Mouse (Mus musculus): ENCODE measurements around the gene Cyp2a5. TPM values are rescaled to one million over a fixed set of nuclear protein-coding genes. Genes with fewer than 3 reads are reported as not detected.
"Not testable (repeated sequence)": the region's sequence is repeated elsewhere in the genome, so short reads cannot be mapped to it uniquely, and the experiment has no call there.

The Cyp2a5 gene
- polyA plus RNA-seq (2015; fragmentation: Nextera tagmentation; extraction: Ambion mirVana), result 0.90 and 1.2 TPM in 2 replicates

DNA sequence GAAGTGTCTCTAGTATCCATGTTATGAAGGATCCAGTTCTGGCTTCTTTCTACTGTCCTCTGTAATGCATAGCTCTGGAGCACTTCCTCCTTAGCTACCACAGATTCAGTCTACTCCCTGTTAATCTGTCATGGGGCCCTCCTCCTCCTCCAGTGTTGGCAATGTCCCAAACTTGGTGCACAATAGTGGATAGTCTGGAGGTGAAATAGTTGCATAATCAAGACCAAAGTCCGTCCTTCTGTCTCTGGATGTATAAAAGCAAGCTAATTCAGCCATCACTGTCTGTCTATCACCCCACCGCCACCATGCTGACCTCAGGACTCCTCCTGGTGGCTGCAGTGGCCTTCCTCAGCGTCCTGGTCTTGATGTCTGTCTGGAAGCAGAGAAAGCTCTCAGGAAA is at the start of gene Cyp2a5:
TSS of gene Cyp2a5 (plus strand) at position 247 of the 400 bp plus-strand sequence.
- H3K9me3 ChIP-seq (ENCODE audit: control insufficient read depth, low read length); H3K27ac ChIP-seq (ENCODE audit: low read depth, low read length); H3K4me1 ChIP-seq (ENCODE audit: control insufficient read depth, insufficient read depth, low read depth, low read length); H3K4me2 ChIP-seq (ENCODE audit: low read length); H3K36me3 ChIP-seq (ENCODE audit: control insufficient read depth, insufficient read depth, low read length); H3K27me3 ChIP-seq (replicated peaks; ENCODE audit: control insufficient read depth, insufficient read depth, low read length); H3K4me3 ChIP-seq (ENCODE audit: low read length); ATAC-seq; H3K9ac ChIP-seq (ENCODE audit: low read depth, low read length): not testable (repeated sequence)
- WGBS, result 72% methylated on average over 3 of the region's 3 CpGs

DNA sequence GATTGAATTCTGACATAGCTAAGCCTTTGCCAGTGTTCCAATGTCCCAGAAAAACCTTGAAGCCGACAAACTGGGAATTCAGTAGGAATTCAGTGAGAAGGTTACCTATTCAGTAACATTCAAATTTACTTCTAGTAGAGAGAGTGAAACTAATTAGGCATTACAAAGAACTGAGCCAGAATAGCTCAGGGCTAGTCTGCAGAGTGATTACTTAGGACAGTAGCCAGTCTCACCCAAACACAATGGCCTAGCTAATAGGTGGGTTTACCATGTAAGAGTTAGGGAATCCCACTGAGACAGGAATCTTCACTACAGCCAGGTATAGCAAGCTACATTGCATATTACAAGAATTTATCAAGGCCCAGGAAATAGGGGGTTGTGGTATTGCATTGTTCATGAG is 49.1 kb upstream of the Cyp2a5 start:
- ATAC-seq; H3K4me2 ChIP-seq (ENCODE audit: low read length); H3K9ac ChIP-seq (ENCODE audit: low read depth, low read length); H3K4me3 ChIP-seq (ENCODE audit: low read length); H3K9me3 ChIP-seq (ENCODE audit: control insufficient read depth, low read length); H3K4me1 ChIP-seq (ENCODE audit: control insufficient read depth, insufficient read depth, low read depth, low read length); H3K27me3 ChIP-seq (replicated peaks; ENCODE audit: control insufficient read depth, insufficient read depth, low read length); H3K27ac ChIP-seq (ENCODE audit: low read depth, low read length); H3K36me3 ChIP-seq (ENCODE audit: control insufficient read depth, insufficient read depth, low read length): not testable (repeated sequence)
- 47% methylated on average over 1 of the region's 1 CpGs for WGBS

DNA sequence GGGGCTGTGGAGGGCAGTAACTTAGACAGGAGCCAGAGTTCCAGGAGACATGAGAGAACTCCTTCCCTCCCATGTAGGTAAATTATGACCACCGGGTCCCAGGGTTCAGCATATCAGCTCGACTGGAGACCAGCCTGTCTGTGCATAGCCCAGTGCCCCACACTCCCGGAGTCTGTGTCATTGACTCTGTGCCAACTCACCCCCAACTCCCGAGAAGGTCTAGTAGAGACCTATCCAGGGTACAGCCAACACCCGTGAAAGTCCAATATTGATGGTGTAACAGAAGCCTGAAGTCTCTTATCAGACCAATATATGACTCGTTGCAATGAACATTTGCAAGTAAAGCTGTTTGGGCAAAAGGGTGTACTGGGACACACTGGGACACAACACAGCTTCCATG is 45.1 kb upstream of the Cyp2a5 start:
- H3K4me3 ChIP-seq (ENCODE audit: low read length), result no peak overlapping the region
- no peak for ATAC-seq
- peaks cover 2% of the 10 kb centered on the region; the same call in 1 of the 2 replicates for H3K9me3 ChIP-seq (ENCODE audit: control insufficient read depth, low read length)
- H3K36me3 ChIP-seq (ENCODE audit: control insufficient read depth, insufficient read depth, low read length), result no peaks in the 10 kb centered on the region
- no peak overlapping the region for H3K9ac ChIP-seq (ENCODE audit: low read depth, low read length)
- H3K4me2 ChIP-seq (ENCODE audit: low read length), result no peak overlapping the region
- H3K27ac ChIP-seq (ENCODE audit: low read depth, low read length), result no peak overlapping the region
- no peaks in the 10 kb centered on the region for H3K27me3 ChIP-seq (replicated peaks; ENCODE audit: control insufficient read depth, insufficient read depth, low read length)
- H3K4me1 ChIP-seq (ENCODE audit: control insufficient read depth, insufficient read depth, low read depth, low read length), result no peaks in the 10 kb centered on the region
- WGBS, result 81% methylated on average over 6 of the region's 6 CpGs

DNA sequence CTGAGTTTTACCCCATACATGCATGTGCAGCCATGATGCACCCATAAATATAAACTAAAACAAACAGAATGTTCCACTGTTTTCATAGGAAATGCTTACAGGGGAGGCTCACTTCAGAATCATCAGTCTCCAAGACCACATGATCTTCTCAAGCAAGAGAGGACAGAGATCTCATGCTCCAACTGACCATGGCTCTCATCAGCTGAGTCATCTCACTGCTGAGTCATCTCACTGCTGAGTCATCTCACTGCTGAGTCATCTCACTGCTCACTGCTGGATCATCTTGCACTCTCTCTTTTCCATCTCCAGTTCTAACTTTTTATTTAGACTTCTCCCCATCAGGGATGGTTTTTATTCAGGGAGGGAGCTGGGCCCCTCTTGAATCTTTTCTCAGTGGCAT is 35.0 kb upstream of the Cyp2a5 start:
- no peaks in the 10 kb centered on the region for H3K9me3 ChIP-seq (ENCODE audit: control insufficient read depth, low read length)
- no peak overlapping the region for H3K4me2 ChIP-seq (ENCODE audit: low read length)
- H3K9ac ChIP-seq (ENCODE audit: low read depth, low read length), result no peak overlapping the region
- no peaks in the 10 kb centered on the region for H3K4me1 ChIP-seq (ENCODE audit: control insufficient read depth, insufficient read depth, low read depth, low read length)
- no peak overlapping the region for H3K4me3 ChIP-seq (ENCODE audit: low read length)
- ATAC-seq, result no peak
- no peaks in the 10 kb centered on the region for H3K27me3 ChIP-seq (replicated peaks; ENCODE audit: control insufficient read depth, insufficient read depth, low read length)
- H3K36me3 ChIP-seq (ENCODE audit: control insufficient read depth, insufficient read depth, low read length), result no peaks in the 10 kb centered on the region
- no peak overlapping the region for H3K27ac ChIP-seq (ENCODE audit: low read depth, low read length)

DNA sequence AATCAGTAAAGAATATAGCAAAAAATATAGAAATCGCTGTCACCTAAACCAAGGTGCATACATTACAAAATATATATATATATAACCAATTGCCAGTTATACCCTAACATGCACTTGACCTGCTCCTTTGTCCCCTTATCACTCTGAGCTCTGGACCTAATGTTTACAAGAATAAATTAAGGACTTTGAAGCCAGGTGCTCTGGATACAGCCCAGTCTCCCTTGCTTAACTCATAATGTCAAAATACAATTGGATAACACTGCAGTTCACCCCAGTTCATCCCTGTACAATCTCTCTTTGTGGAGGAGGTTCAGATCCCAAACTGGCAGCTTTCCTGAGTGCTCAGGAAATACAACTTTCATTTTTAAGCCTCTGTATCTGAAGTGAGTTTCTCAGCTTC is 34.1 kb upstream of the Cyp2a5 start:
- Histone ChIP-seq H3K4me3 (ENCODE audit: low read length) (no peak overlapping the region), H3K27ac (ENCODE audit: low read depth, low read length) (no peak overlapping the region), H3K4me1 (ENCODE audit: control insufficient read depth, insufficient read depth, low read depth, low read length) (no peaks in the 10 kb centered on the region), H3K4me2 (ENCODE audit: low read length) (no peak overlapping the region), H3K9me3 (ENCODE audit: control insufficient read depth, low read length) (no peaks in the 10 kb centered on the region), H3K36me3 (ENCODE audit: control insufficient read depth, insufficient read depth, low read length) (no peaks in the 10 kb centered on the region), H3K9ac (ENCODE audit: low read depth, low read length) (no peak overlapping the region), H3K27me3 (replicated peaks; ENCODE audit: control insufficient read depth, insufficient read depth, low read length) (no peaks in the 10 kb centered on the region)
- no peak for ATAC-seq
- 100% methylated on average over 1 of the region's 1 CpGs for WGBS

DNA sequence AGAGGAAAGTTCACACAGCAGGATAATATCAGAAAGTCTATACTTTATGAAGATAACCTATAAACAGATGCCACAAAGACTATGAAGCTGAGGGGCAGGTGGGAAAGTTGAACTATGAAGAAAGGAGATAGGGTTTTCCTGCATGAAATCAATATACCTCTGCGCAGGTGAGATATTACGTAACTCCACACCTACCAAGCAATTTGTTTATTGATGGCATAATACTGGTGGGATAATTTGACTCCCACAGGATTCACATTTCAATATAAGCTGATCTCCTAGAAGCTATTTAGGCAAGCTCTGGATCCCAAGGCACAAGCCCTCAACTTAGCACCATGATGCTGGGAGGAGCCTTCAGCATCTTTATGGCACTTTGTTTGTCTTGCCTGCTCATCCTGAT is 26.5 kb upstream of the Cyp2a5 start, which contains the start of gene Cyp2g1:
TSS of gene Cyp2g1 (plus strand) at position 301 of the 400 bp plus-strand sequence.
- Histone ChIP-seq H3K27me3 (replicated peaks; ENCODE audit: control insufficient read depth, insufficient read depth, low read length) (no peaks in the 10 kb centered on the region), H3K9ac (ENCODE audit: low read depth, low read length) (no peak within 1 kb of the TSS), H3K4me3 (ENCODE audit: low read length) (no peak within 1 kb of the TSS), H3K36me3 (ENCODE audit: control insufficient read depth, insufficient read depth, low read length) (no peaks in the 10 kb centered on the region), H3K4me1 (ENCODE audit: control insufficient read depth, insufficient read depth, low read depth, low read length) (no peaks in the 10 kb centered on the region), H3K4me2 (ENCODE audit: low read length) (no peak within 1 kb of the TSS), H3K9me3 (ENCODE audit: control insufficient read depth, low read length) (peaks cover 4% of the 10 kb centered on the region; the same call in 1 of the 2 replicates), H3K27ac (ENCODE audit: low read depth, low read length) (no peak within 1 kb of the TSS)
- 93% methylated on average over 2 of the region's 2 CpGs for WGBS
- ATAC-seq, result no peak

DNA sequence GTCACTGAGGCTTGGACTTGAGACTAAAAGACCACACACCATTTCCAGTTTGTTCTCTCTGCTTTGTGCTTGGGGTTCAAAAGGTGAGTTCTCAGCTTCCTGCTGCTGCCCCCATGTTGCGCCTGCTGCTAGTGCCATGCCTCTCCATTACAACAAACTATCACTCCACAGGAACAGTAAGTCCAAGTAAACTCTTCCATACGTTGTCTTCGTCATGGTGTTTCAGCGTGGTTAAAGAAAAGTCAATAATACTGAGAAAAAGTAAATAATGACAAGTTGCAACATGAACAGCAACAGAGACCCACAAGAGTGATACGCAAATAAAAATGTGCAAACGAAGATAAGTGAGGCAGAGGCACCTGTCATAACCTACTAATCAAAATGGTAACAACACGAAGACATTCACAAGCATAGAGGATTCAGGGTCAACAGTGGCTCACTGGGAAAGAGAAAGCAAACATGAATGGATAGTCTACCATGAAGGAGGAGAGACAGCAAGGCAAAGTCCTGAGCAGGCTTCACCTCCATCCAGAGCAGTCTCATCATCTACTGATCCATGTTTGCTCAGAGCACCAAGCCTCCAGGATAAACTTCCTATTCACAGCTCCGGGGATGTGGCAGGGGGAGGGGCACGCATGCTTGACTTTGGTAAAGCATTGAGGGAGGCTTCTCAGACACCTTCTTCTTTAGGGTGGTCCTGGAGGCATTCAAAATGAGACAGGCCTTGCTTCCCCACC is 3.4 kb upstream of the Cyp2a5 start:
- H3K4me2 ChIP-seq (ENCODE audit: low read length); ATAC-seq; H3K27me3 ChIP-seq (replicated peaks; ENCODE audit: control insufficient read depth, insufficient read depth, low read length); H3K27ac ChIP-seq (ENCODE audit: low read depth, low read length); H3K4me3 ChIP-seq (ENCODE audit: low read length); H3K9me3 ChIP-seq (ENCODE audit: control insufficient read depth, low read length); H3K36me3 ChIP-seq (ENCODE audit: control insufficient read depth, insufficient read depth, low read length); H3K9ac ChIP-seq (ENCODE audit: low read depth, low read length); H3K4me1 ChIP-seq (ENCODE audit: control insufficient read depth, insufficient read depth, low read depth, low read length): not testable (repeated sequence)
- 77% methylated on average over 8 of the region's 9 CpGs for WGBS

- not testable (repeated sequence) for H3K4me3 ChIP-seq (ENCODE audit: low read length); H3K36me3 ChIP-seq (ENCODE audit: control insufficient read depth, insufficient read depth, low read length); H3K4me1 ChIP-seq (ENCODE audit: control insufficient read depth, insufficient read depth, low read depth, low read length); H3K27ac ChIP-seq (ENCODE audit: low read depth, low read length); H3K9me3 ChIP-seq (ENCODE audit: control insufficient read depth, low read length); H3K4me2 ChIP-seq (ENCODE audit: low read length); H3K9ac ChIP-seq (ENCODE audit: low read depth, low read length); H3K27me3 ChIP-seq (replicated peaks; ENCODE audit: control insufficient read depth, insufficient read depth, low read length); ATAC-seq
- 78% methylated on average over 7 of the region's 7 CpGs for WGBS
Measured at GRCm38 (mm10) chr7:26832668-26833067, 2.4 kb upstream of the Cyp2a5 start.

- H3K9ac ChIP-seq (ENCODE audit: low read depth, low read length); H3K4me1 ChIP-seq (ENCODE audit: control insufficient read depth, insufficient read depth, low read depth, low read length); ATAC-seq; H3K27ac ChIP-seq (ENCODE audit: low read depth, low read length); H3K4me2 ChIP-seq (ENCODE audit: low read length); H3K36me3 ChIP-seq (ENCODE audit: control insufficient read depth, insufficient read depth, low read length); H3K4me3 ChIP-seq (ENCODE audit: low read length); H3K27me3 ChIP-seq (replicated peaks; ENCODE audit: control insufficient read depth, insufficient read depth, low read length); H3K9me3 ChIP-seq (ENCODE audit: control insufficient read depth, low read length): not testable (repeated sequence)
- WGBS, result 87% methylated on average over 2 of the region's 2 CpGs
Measured at GRCm38 (mm10) chr7:26843400-26843799, 8.3 kb downstream of the Cyp2a5 start.
